Mouse (Mus musculus) heart, embryonic 11.5 days (tissue): ENCODE measurements around the gene Aldh1a1. TPM values are rescaled to one million over a fixed set of nuclear protein-coding genes. Genes with fewer than 3 reads are reported as not detected.

ENCODE experiments used
- ATAC-seq: fragments of 200-750 bp; cut with Nextera tagmentation; replicated peaks from 2 replicates; pipeline ENCODE4 v1.8.0; 2017; ENCODE audit warnings: moderate library complexity; ENCODE audit not compliant: insufficient number of reproducible peaks, low FRiP score, low TSS enrichment
- H3K27ac ChIP-seq: fragments of 300-500 bp; sonication (generic); 2 replicates; pipeline ENCODE4 v1.5.1; 2014; ENCODE audit warnings: mild to moderate bottlenecking, low read depth, low read length
- H3K27me3 ChIP-seq: fragments of 300-500 bp; sonication (generic); 2 replicates; pipeline ENCODE4 v1.6.1; 2014; ENCODE audit warnings: mild to moderate bottlenecking, low read length, mixed read lengths; ENCODE audit not compliant: control insufficient read depth, insufficient read depth
- H3K36me3 ChIP-seq: fragments of 300-500 bp; sonication (generic); 2 replicates; pipeline ENCODE4 v1.6.1; 2014; ENCODE audit warnings: mild to moderate bottlenecking, low read length, moderate library complexity, mixed read lengths; ENCODE audit not compliant: control insufficient read depth, insufficient read depth
- H3K4me1 ChIP-seq: fragments of 300-500 bp; sonication (generic); 2 replicates; pipeline ENCODE4 v1.6.1; 2014; ENCODE audit warnings: low read length; ENCODE audit not compliant: control insufficient read depth, insufficient read depth
- H3K4me2 ChIP-seq: fragments of 300-500 bp; sonication (generic); 2 replicates; pipeline ENCODE4 v1.6.1; 2014; ENCODE audit warnings: mild to moderate bottlenecking, moderate library complexity
- H3K4me3 ChIP-seq: fragments of 300-500 bp; sonication (generic); 2 replicates; pipeline ENCODE4 v1.5.1; 2014; ENCODE audit warnings: low read depth, low read length
- H3K9ac ChIP-seq: fragments of 300-500 bp; sonication (generic); 2 replicates; pipeline ENCODE4 v1.6.1; 2014; ENCODE audit warnings: mild to moderate bottlenecking, low read depth, low read length, moderate library complexity
- H3K9me3 ChIP-seq: fragments of 300-500 bp; sonication (generic); replicated peaks from 2 replicates; pipeline ENCODE4 v1.6.1; 2016; ENCODE audit warnings: low read length; ENCODE audit not compliant: control insufficient read depth
- WGBS: fragments of 180-500 bp; shearing (Covaris S2); extraction: QIAGEN DNeasy Blood & Tissue Kit; methylation state at CpG from one replicate; pipeline ENCODE4 v1.1.7; 2014; ENCODE audit not compliant: insufficient replicate concordance; 5-methylcytosine and 5-hydroxymethylcytosine counted together
- polyA plus RNA-seq: library from polyadenylated mRNA; unstranded; fragments of >200 nt; fragmentation: Nextera tagmentation; extraction: Ambion mirVana; gene quantifications from 2 replicates; pipeline ENCODE4 v1.2.1, GENCODE M21; 2014

Aldh1a1 gene
- 4.0 and 4.6 TPM in 2 replicates for polyA plus RNA-seq

DNA sequence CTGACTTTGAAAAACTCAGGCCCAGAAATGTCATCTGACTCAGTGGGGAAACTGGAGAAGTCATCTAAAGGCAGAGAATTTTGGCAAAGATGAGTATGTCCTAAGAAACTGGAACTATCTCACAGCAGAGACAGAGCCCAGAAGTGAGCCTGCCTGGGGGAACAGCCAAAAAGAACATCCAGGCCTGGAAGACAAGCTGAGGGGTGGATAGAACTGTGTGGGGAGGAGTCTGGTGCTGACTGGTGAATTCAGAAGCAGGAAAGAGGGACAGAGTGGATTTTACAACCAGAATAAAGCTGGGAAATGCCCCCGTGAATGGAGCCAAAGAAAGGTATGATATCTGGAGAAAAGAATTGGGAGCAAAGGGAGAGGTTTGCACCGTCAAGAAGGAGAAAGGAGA is at the start of gene Aldh1a1:
Gene Aldh1a1, plus strand, starts transcription at position 225 of the 400 bp plus-strand sequence.
- Histone ChIP-seq H3K9me3 (no peaks in the 10 kb centered on the region), H3K9ac (no peak within 1 kb of the TSS), H3K4me2 (no peak within 1 kb of the TSS), H3K4me3 (no peak within 1 kb of the TSS), H3K4me1 (no peaks in the 10 kb centered on the region), H3K36me3 (no peaks in the 10 kb centered on the region), H3K27ac (no peak within 1 kb of the TSS), H3K27me3 (no peaks in the 10 kb centered on the region)
- no peak for ATAC-seq
- WGBS, result 65% methylated on average over 2 of the region's 2 CpGs

DNA sequence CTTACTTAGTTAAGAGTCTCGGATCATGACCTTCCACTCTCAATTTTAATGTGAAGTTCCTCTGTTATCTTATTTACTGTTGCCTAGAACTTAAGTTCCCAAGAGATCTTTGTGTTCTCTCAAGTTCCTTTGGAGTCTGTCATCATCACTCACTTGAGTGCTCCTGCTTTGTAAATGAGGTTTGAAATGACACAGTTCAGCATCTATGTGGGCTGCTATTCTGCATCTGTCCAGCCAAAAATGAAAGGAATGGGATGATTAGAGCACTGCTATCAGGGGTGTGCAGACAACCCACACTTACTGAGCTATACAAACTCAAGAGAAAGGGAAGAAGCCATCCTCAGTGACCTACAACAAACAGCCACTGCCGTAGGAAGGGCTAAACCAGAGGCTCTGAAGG is 44.7 kb upstream of the Aldh1a1 start:
- H3K4me2 ChIP-seq, result no peak overlapping the region
- no peak overlapping the region for H3K9ac ChIP-seq
- no peaks in the 10 kb centered on the region for H3K4me1 ChIP-seq
- H3K9me3 ChIP-seq, result no peaks in the 10 kb centered on the region
- WGBS, result 58% methylated on average over 2 of the region's 2 CpGs
- H3K4me3 ChIP-seq, result no peak overlapping the region
- no peaks in the 10 kb centered on the region for H3K27me3 ChIP-seq
- no peaks in the 10 kb centered on the region for H3K36me3 ChIP-seq
- H3K27ac ChIP-seq, result no peak overlapping the region
- ATAC-seq, result no peak

- Histone ChIP-seq H3K9me3 (no peaks in the 10 kb centered on the region), H3K27ac (no peak overlapping the region), H3K4me3 (no peak overlapping the region), H3K4me2 (no peak overlapping the region), H3K36me3 (no peaks in the 10 kb centered on the region), H3K9ac (no peak overlapping the region), H3K27me3 (no peaks in the 10 kb centered on the region), H3K4me1 (no peaks in the 10 kb centered on the region)
- ATAC-seq, result no peak
These were observed 43.0 kb upstream of the Aldh1a1 start for GRCm38 (mm10) chr19:20449546-20449945.

DNA sequence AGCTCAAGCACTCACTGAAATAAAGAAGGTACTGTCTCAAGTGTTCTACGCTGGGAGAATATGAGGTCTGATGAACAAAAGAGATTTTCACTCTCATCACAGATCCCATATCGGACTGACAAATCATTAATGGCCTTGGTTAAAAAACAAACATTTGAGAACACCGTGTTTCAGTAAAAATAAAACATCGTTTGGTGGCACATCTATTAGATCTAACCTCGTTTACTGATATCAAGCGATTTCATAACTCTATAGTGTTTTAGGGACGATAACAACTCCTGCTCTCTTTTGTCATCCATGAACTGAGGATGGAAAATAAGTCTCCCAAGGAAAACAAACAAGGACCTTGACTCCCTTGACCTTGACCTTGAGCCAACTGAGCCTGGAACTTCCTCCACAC is 41.5 kb upstream of the Aldh1a1 start:
- no peaks in the 10 kb centered on the region for H3K27me3 ChIP-seq
- no peak overlapping the region for H3K9ac ChIP-seq
- H3K4me2 ChIP-seq, result no peak overlapping the region
- H3K4me3 ChIP-seq, result no peak overlapping the region
- 77% methylated on average over 7 of the region's 7 CpGs for WGBS
- H3K4me1 ChIP-seq, result no peaks in the 10 kb centered on the region
- ATAC-seq, result no peak
- no peak overlapping the region for H3K27ac ChIP-seq
- H3K9me3 ChIP-seq, result no peaks in the 10 kb centered on the region
- H3K36me3 ChIP-seq, result no peaks in the 10 kb centered on the region

- WGBS, result 47% methylated on average over 1 of the region's 1 CpGs
- Histone ChIP-seq H3K36me3 (no peaks in the 10 kb centered on the region), H3K27me3 (no peaks in the 10 kb centered on the region), H3K4me1 (no peaks in the 10 kb centered on the region), H3K9me3 (no peaks in the 10 kb centered on the region), H3K9ac (no peak overlapping the region), H3K27ac (no peak overlapping the region), H3K4me2 (no peak overlapping the region), H3K4me3 (no peak overlapping the region)
- ATAC-seq, result no peak
These were observed 8.0 kb upstream of the Aldh1a1 start for GRCm38 (mm10) chr19:20484497-20484896.

DNA sequence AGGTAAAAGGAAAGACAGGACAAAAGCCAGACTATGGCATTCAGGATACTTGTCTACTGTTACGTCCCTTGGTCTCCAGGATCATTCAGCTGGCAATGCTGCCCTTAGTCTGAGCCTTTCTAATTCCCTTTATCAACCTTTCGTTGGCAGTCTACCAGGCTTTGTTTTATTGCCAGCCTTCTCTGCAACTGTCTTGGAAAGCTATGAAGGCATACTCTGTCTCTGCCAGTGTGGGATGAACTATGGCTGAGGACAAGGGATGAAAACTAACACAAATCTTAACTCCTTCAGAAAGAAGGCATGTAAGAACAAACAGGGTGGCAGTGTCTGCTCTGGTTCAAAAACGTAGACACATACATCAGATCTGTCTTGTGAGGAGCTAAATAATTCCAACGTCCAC is 565 bp upstream of the Aldh1a1 start:
- Histone ChIP-seq H3K4me3 (no peak overlapping the region), H3K4me1 (no peaks in the 10 kb centered on the region), H3K36me3 (no peaks in the 10 kb centered on the region), H3K4me2 (no peak overlapping the region), H3K9ac (no peak overlapping the region), H3K27ac (no peak overlapping the region), H3K27me3 (no peaks in the 10 kb centered on the region), H3K9me3 (no peaks in the 10 kb centered on the region)
- no peak for ATAC-seq
- 64% methylated on average over 4 of the region's 4 CpGs for WGBS

GRCm38 (mm10) chr19:20496476-20496875 is 4.0 kb downstream of the Aldh1a1 start:
- no peaks in the 10 kb centered on the region for H3K4me1 ChIP-seq

GRCm38 (mm10) chr19:20505359-20505758 is 12.8 kb downstream of the Aldh1a1 start:
- Histone ChIP-seq H3K27me3 (no peaks in the 10 kb centered on the region), H3K27ac (no peak overlapping the region), H3K4me3 (no peak overlapping the region), H3K4me1 (no peaks in the 10 kb centered on the region), H3K9me3 (no peaks in the 10 kb centered on the region), H3K36me3 (no peaks in the 10 kb centered on the region), H3K9ac (no peak overlapping the region), H3K4me2 (no peak overlapping the region)
- no peak for ATAC-seq

More at GRCm38 (mm10) chr19:20496476-20496875, 4.0 kb downstream of the Aldh1a1 start:
- Histone ChIP-seq H3K27me3 (no peaks in the 10 kb centered on the region), H3K4me2 (no peak overlapping the region), H3K27ac (no peak overlapping the region), H3K9ac (no peak overlapping the region), H3K9me3 (no peaks in the 10 kb centered on the region), H3K4me3 (no peak overlapping the region), H3K36me3 (no peaks in the 10 kb centered on the region)
- ATAC-seq, result no peak

DNA sequence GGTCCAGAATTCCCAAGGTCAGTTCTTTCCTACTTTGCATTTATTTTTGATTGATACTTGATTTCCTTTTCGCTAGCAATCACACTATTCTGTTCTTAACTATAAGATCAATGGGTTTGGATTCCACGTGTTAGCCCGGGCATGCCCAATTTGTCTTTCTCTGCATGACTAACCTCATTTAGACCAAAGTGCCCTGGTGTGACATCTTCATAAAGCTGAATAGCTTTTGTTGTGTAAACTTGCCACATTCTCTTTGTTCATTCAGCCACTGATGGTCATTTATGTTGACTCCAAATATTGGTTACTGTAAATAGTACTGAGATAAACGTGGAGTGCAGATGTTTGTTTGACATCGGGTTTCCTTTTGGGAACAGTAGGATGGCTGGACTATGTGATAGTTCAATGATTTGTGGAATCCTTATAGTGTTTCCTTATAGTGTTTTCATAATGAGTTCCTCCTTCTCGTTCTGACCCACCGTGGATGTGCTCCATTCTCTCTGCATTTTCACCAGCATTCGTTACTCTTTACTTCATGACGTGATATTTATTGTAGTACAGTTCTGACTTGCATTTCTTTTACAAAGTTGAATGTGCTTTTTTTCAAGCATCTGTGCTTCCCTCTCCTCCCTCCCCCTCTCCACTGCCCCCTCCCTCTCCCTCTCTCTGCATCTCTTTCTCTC is 14.6 kb downstream of the Aldh1a1 start:
- ATAC-seq, result no peak
- no peak overlapping the region for H3K27ac ChIP-seq
- WGBS, result 81% methylated on average over 9 of the region's 9 CpGs

More for the DNA sequence above, 14.6 kb downstream of the Aldh1a1 start:
- Histone ChIP-seq H3K4me1 (no peaks in the 10 kb centered on the region), H3K4me3 (no peak overlapping the region), H3K36me3 (no peaks in the 10 kb centered on the region), H3K9me3 (no peaks in the 10 kb centered on the region), H3K9ac (no peak overlapping the region), H3K27me3 (no peaks in the 10 kb centered on the region), H3K4me2 (no peak overlapping the region)
